Mouse (Mus musculus) heart, embryonic 14.5 days (tissue): ENCODE measurements around the gene Ren1. TPM values are rescaled to one million over a fixed set of nuclear protein-coding genes. Genes with fewer than 3 reads are reported as not detected.

Experiments
- ATAC-seq: fragments of 200-750 bp; cut with Nextera tagmentation; 2 replicates; pipeline ENCODE4 v1.8.0; 2017; ENCODE audit warnings: low read depth, moderate TSS enrichment; ENCODE audit not compliant: insufficient number of reproducible peaks, insufficient read depth, low FRiP score
- H3K27ac ChIP-seq, 2 experiments: fragments of 200-500 bp in 1 of 2; fragments of 300-500 bp in 1 of 2; sonication (generic) in 1 of 2; replicated peaks in 1 of 2; 2 replicates each; pipeline ENCODE4 v1.5.1; 2012 to 2014; ENCODE audit warnings: low read depth in 2 of 2, low read length in 2 of 2, control low read depth in 1 of 2, mild to moderate bottlenecking in 1 of 2, mixed read lengths in 1 of 2; ENCODE audit not compliant: control insufficient read depth in 1 of 2, insufficient read depth in 1 of 2
- H3K27me3 ChIP-seq: fragments of 300-500 bp; sonication (generic); 2 replicates; pipeline ENCODE4 v1.6.1; 2014; ENCODE audit warnings: mild to moderate bottlenecking, low read length, control low read depth; ENCODE audit not compliant: control insufficient read depth, insufficient read depth
- H3K36me3 ChIP-seq: fragments of 300-500 bp; sonication (generic); 2 replicates; pipeline ENCODE4 v1.6.1; 2014; ENCODE audit warnings: mild to moderate bottlenecking, control low read depth, low read length, mixed read lengths; ENCODE audit not compliant: control insufficient read depth, insufficient read depth
- H3K4me1 ChIP-seq, 2 experiments: fragments of 200-500 bp in 1 of 2; fragments of 300-500 bp in 1 of 2; sonication (generic) in 1 of 2; 2 replicates each; pipeline ENCODE4 v1.6.1; 2012 to 2014; ENCODE audit warnings: low read length in 2 of 2, control low read depth in 1 of 2, mixed read lengths in 1 of 2; ENCODE audit not compliant: control insufficient read depth in 2 of 2, insufficient read depth in 2 of 2
- H3K4me2 ChIP-seq: fragments of 300-500 bp; sonication (generic); 2 replicates; pipeline ENCODE4 v1.6.1; 2014; ENCODE audit warnings: mild to moderate bottlenecking, low read length
- H3K4me3 ChIP-seq, 2 experiments: fragments of 200-500 bp in 1 of 2; fragments of 300-500 bp in 1 of 2; sonication (generic) in 1 of 2; 2 replicates each; pipeline ENCODE4 v1.5.1; 2012 to 2014; ENCODE audit warnings: low read length in 2 of 2, mild to moderate bottlenecking in 2 of 2, control low read depth in 1 of 2, low read depth in 1 of 2, moderate library complexity in 1 of 2; ENCODE audit not compliant: control insufficient read depth in 1 of 2, insufficient read depth in 1 of 2
- H3K9ac ChIP-seq: fragments of 300-500 bp; sonication (generic); 2 replicates; pipeline ENCODE4 v1.6.1; 2014; ENCODE audit warnings: mild to moderate bottlenecking, low read length
- H3K9me3 ChIP-seq: fragments of 300-500 bp; sonication (generic); 2 replicates; pipeline ENCODE4 v1.6.1; 2016; ENCODE audit warnings: low read length, control low read depth; ENCODE audit not compliant: control insufficient read depth
- WGBS: fragments of 180-500 bp; shearing (Covaris S2); extraction: QIAGEN DNeasy Blood & Tissue Kit; methylation state at CpG from one replicate; pipeline ENCODE4 v1.1.7; 2014; 5-methylcytosine and 5-hydroxymethylcytosine counted together
- polyA plus RNA-seq: library from polyadenylated mRNA; unstranded; fragments of >200 nt; fragmentation: Nextera tagmentation; extraction: Ambion mirVana; gene quantifications from 2 replicates; pipeline ENCODE4 v1.2.1, GENCODE M21; 2014

Ren1 gene
- polyA plus RNA-seq, 1 experiment from 2014 or later: not detected

- Histone ChIP-seq H3K9me3 (no peaks in the 10 kb centered on the region), H3K27ac (no peak overlapping the region), H3K9ac (no peak overlapping the region), H3K36me3 (no peaks in the 10 kb centered on the region), H3K4me2 (no peak overlapping the region), H3K27me3 (no peaks in the 10 kb centered on the region), H3K4me1 (peaks cover 5 to 7% of the 10 kb centered on the region in 2 experiments), H3K4me3 (no peak overlapping the region)
- WGBS: 18% methylated on average over 8 of the region's 8 CpGs
- ATAC-seq: no peak
Observed at GRCm38 (mm10) chr1:133314364-133314763, 35.9 kb upstream of the Ren1 start.

GRCm38 (mm10) chr1:133315775-133316174 lies 34.5 kb upstream of the Ren1 start:
- Histone ChIP-seq H3K9me3 (no peaks in the 10 kb centered on the region), H3K4me3 (no peak overlapping the region), H3K36me3 (no peaks in the 10 kb centered on the region), H3K4me1 (peaks cover 5 to 7% of the 10 kb centered on the region in 2 experiments), H3K9ac (no peak overlapping the region), H3K27me3 (no peaks in the 10 kb centered on the region), H3K27ac (no peak overlapping the region), H3K4me2 (no peak overlapping the region)
- 65% methylated on average over 6 of the region's 6 CpGs for WGBS
- no peak for ATAC-seq

GRCm38 (mm10) chr1:133316577-133316976 lies 33.7 kb upstream of the Ren1 start:
- Histone ChIP-seq H3K4me1 (peaks cover 5 to 6% of the 10 kb centered on the region in 2 experiments), H3K27ac (no peak overlapping the region), H3K36me3 (no peaks in the 10 kb centered on the region), H3K9me3 (no peaks in the 10 kb centered on the region), H3K4me2 (no peak overlapping the region), H3K4me3 (no peak overlapping the region), H3K27me3 (no peaks in the 10 kb centered on the region), H3K9ac (no peak overlapping the region)
- WGBS: 71% methylated on average over 4 of the region's 4 CpGs
- no peak for ATAC-seq

GRCm38 (mm10) chr1:133317149-133317548 lies 33.2 kb upstream of the Ren1 start:
- H3K27ac ChIP-seq: no peak overlapping the region
- H3K9ac ChIP-seq: no peak overlapping the region
- no peaks in the 10 kb centered on the region for H3K36me3 ChIP-seq
- H3K4me1 ChIP-seq: peaks cover under 1 to 2% of the 10 kb centered on the region in 2 experiments
- no peaks in the 10 kb centered on the region for H3K27me3 ChIP-seq
- H3K9me3 ChIP-seq: no peaks in the 10 kb centered on the region
- 76% methylated on average over 1 of the region's 1 CpGs for WGBS
- ATAC-seq: no peak
- H3K4me2 ChIP-seq: no peak overlapping the region
- H3K4me3 ChIP-seq: no peak overlapping the region

GRCm38 (mm10) chr1:133321267-133321925 lies 28.9 kb upstream of the Ren1 start, which contains the start of gene Kiss1:
Kiss1 (plus strand) TSS chr1:133321875.
- no peak within 1 kb of the TSS for H3K9ac ChIP-seq
- H3K4me1 ChIP-seq: no peaks in the 10 kb centered on the region
- H3K27ac ChIP-seq: no peak within 1 kb of the TSS
- H3K4me2 ChIP-seq: no peak within 1 kb of the TSS
- no peaks in the 10 kb centered on the region for H3K27me3 ChIP-seq
- H3K4me3 ChIP-seq: no peak within 1 kb of the TSS
- no peaks in the 10 kb centered on the region for H3K36me3 ChIP-seq
- WGBS: 77% methylated on average over 13 of the region's 13 CpGs
- ATAC-seq: no peak
- H3K9me3 ChIP-seq: no peaks in the 10 kb centered on the region

GRCm38 (mm10) chr1:133323333-133323732 lies 27.0 kb upstream of the Ren1 start:
- Histone ChIP-seq H3K4me2 (no peak overlapping the region), H3K9me3 (no peaks in the 10 kb centered on the region), H3K27ac (no peak overlapping the region), H3K4me3 (no peak overlapping the region), H3K4me1 (no peaks in the 10 kb centered on the region), H3K9ac (no peak overlapping the region), H3K36me3 (no peaks in the 10 kb centered on the region), H3K27me3 (peaks cover 6% of the 10 kb centered on the region)
- ATAC-seq: no peak
- WGBS: 43% methylated on average over 5 of the region's 5 CpGs

- H3K4me2 ChIP-seq: no peak overlapping the region
- peaks cover 27% of the 10 kb centered on the region for H3K27me3 ChIP-seq
- no peaks in the 10 kb centered on the region for H3K9me3 ChIP-seq
- WGBS: 77% methylated on average over 8 of the region's 8 CpGs
- no peak overlapping the region for H3K9ac ChIP-seq
- no peak overlapping the region for H3K4me3 ChIP-seq
- no peak overlapping the region for H3K27ac ChIP-seq
- H3K36me3 ChIP-seq: no peaks in the 10 kb centered on the region
- H3K4me1 ChIP-seq: peaks cover 4 to 6% of the 10 kb centered on the region in 2 experiments; a peak in 1 of 4 replicates
- no peak for ATAC-seq
Observed at GRCm38 (mm10) chr1:133325951-133326350, 24.4 kb upstream of the Ren1 start.

GRCm38 (mm10) chr1:133327094-133327493 lies 23.2 kb upstream of the Ren1 start:
- no peak overlapping the region for H3K4me3 ChIP-seq
- H3K4me2 ChIP-seq: no peak overlapping the region
- peaks cover 33% of the 10 kb centered on the region for H3K27me3 ChIP-seq
- H3K9ac ChIP-seq: no peak overlapping the region
- no peaks in the 10 kb centered on the region for H3K9me3 ChIP-seq
- 54% methylated on average over 5 of the region's 5 CpGs for whole genome bisulfite sequencing
- H3K27ac ChIP-seq: no peak overlapping the region
- H3K4me1 ChIP-seq: peaks cover 4 to 6% of the 10 kb centered on the region in 2 experiments; a peak in 1 of 4 replicates
- no peaks in the 10 kb centered on the region for H3K36me3 ChIP-seq
- ATAC-seq: no peak
